Mouse (Mus musculus) retina, postnatal 7 days (tissue): ENCODE data around the gene Usp50.

ENCODE experiments used
- DNase-seq: peaks from one replicate; pipeline ENCODE4 v3.0.0-alpha.2; 2012; ENCODE audit warnings: low read depth, low spot score

The Usp50 gene

DNA sequence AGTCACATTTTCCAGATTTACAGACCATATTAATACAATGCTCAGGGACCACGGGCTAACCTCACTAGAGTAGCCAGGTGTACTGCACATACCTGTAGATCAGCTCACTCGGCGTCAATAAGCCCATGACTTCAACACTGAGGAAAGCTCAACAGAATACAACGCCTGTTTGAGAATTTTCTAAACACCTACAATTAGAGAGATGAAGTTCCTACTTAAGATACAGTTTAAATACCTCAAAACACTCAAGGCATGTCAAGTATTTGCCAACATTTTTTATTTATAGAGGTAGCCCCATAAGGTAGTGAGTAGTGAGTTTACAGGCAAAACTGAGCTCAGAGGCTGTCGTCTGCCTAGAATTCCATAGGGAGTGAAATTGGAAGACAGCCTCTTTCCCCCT, 39.9 kb downstream of the Usp50 start:
- no peak for DNase-seq

DNA sequence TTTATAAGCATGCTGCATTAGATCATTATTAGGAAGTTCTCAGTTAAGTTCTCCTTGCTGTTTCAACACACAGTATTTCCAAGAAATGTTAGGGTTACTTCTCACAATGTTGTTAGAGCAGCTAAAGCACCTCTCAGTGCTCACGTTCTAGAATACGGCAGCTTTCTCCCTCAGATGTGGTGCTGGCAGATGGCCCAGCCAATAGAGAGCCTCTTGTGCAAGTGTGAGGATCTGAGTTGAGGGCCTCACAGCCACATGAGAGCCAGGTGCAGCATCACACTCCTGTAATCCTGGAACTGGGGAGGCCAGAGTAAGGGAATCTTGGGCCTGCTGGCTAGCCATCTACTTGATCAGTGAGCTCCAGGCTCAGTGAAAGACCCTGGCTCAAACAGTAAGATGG, 43.0 kb downstream of the Usp50 start:
- DNase-seq: no peak

- no peak for DNase-seq
These were observed 47.8 kb downstream of the Usp50 start for GRCm38 (mm10) chr2:126735339-126736073.

- DNase-seq: no peak
These were observed 52.8 kb downstream of the Usp50 start for GRCm38 (mm10) chr2:126730502-126730901.

- no peak for DNase-seq
These were observed 54.1 kb downstream of the Usp50 start for GRCm38 (mm10) chr2:126729207-126729606.

DNA sequence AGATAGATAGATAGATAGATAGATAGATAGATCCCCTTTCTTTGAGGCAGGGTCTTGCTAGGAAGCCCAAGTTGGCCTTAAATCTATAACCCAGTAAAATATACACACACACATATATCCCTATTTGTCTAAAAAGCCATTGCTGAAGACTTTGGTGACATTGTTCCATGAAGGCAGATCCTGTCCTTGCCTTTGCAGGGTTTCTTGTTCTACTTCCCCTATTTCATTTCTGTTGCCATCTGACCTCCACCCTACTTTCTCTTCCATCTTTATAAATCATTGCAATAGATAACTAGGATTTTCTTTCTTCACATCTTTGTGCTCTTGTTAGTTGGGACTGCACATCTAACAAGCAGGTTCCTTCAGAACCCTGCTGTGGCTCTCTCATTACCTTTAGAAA, 70.3 kb downstream of the Usp50 start:
- DNase-seq: no peak

DNA sequence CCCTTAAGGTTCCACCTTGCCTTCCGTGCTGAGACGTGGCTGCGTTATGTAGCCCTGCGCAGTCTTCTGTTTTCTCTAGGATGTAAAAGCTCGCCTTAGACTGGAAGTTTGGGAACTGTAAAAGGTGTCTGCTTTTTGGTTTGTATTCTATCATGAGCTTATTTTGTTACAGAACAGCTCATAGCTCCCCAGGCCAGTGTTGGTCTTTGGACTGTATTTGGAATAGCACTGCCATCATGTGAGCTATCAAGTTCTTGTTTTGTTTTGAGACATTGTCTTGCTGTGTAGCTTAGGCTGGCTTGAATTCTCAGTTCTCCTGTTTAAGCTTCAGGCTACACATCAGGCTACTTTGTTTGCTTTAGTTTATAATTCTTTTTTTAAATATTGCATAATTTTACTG, 70.7 kb downstream of the Usp50 start:
- no peak for DNase-seq

- no peak for DNase-seq
These were observed 74.9 kb downstream of the Usp50 start for GRCm38 (mm10) chr2:126708361-126708760.

DNA sequence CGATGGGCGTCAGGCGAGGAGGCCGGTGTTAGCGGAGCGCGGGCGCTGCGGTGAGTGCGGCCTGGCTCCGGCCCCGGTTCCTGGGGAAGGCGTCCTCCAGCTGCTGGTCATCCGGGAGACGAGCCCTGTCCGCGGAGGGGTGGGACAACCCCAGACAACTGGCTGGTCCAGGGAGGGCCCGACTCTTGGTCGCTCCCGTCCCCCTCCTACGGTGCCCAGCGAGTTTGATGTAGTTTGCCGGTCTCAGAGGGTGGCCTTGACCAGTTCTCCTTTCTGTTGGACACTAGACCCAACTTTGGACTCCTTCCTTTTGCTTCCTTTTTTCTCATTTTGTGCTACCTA, 75.9 kb downstream of the Usp50 start:
- DNase-seq: no peak

GRCm38 (mm10) chr2:126706759-126707437, 76.4 kb downstream of the Usp50 start, which contains the start of gene Usp8:
Usp8 (plus strand) TSS chr2:126707328.
- peak; percentile 99 for DNase-seq

DNA sequence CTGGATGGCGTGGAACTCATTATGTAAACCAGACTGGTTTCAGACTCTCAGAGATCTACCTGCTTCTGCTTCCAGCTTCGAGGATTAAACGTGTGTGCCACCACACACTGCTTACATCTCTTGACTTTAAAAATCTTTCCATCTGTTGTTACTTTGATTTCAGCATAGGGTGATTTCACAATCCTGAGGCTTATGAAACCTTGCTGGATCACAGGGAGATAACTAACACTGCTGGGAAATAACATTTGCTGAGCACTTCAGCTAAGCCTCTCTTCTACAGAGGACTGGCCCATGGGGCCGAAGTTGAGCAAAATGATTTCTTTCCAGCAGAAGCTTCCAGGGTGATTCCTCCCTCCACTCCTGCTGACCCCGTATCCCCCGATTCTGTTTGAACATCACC, 88.0 kb downstream of the Usp50 start:
- DNase-seq: no peak

DNA sequence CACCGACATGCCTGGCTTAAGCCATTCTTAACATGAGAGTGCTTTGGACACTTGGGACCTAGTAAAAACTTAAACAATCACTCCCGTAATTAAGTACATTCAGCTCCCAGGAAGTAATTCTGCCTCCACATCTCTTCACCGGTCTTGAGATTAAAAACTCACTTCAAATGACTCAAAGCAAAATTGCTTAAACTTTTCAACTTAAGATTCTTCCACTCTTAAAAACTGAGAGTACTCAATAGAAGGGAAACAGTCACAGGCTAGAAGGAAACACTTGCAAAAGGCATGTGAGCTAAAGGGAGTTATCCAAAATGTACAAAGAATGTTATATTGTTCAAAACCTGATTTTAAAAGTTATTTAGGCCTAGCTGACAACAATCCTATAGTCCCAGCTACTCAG, 92.0 kb downstream of the Usp50 start:
- no peak for DNase-seq

GRCm38 (mm10) chr2:126682937-126683336, 100.3 kb downstream of the Usp50 start:
- no peak for DNase-seq

GRCm38 (mm10) chr2:126682333-126682732, 100.9 kb downstream of the Usp50 start:
- no peak for DNase-seq

DNA sequence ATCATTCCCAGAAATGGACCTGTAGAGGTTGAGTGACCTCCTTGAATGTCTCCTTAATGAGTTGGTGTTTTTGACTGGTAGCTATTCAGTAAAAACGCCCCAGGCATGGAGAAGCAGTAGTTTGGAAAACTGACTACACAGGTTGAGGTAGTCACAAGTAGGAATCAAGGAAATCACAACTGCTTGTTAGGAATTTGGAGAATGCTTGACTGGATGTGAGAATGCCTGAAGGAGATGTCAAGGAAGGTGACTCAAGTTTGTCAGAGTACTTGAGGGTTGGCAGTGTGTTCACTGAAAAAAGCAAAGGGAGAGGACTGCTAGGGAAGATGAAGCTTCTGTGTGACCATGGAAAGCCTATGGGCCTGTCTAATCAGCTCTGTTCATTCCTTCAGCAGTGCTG, 105.9 kb downstream of the Usp50 start:
- DNase-seq: no peak

- peak; percentile 3 for DNase-seq
These were observed 107.2 kb downstream of the Usp50 start, which contains the start of gene Gabpb1 for GRCm38 (mm10) chr2:126676122-126676515. Gabpb1 (minus strand) TSS chr2:126676337.

DNA sequence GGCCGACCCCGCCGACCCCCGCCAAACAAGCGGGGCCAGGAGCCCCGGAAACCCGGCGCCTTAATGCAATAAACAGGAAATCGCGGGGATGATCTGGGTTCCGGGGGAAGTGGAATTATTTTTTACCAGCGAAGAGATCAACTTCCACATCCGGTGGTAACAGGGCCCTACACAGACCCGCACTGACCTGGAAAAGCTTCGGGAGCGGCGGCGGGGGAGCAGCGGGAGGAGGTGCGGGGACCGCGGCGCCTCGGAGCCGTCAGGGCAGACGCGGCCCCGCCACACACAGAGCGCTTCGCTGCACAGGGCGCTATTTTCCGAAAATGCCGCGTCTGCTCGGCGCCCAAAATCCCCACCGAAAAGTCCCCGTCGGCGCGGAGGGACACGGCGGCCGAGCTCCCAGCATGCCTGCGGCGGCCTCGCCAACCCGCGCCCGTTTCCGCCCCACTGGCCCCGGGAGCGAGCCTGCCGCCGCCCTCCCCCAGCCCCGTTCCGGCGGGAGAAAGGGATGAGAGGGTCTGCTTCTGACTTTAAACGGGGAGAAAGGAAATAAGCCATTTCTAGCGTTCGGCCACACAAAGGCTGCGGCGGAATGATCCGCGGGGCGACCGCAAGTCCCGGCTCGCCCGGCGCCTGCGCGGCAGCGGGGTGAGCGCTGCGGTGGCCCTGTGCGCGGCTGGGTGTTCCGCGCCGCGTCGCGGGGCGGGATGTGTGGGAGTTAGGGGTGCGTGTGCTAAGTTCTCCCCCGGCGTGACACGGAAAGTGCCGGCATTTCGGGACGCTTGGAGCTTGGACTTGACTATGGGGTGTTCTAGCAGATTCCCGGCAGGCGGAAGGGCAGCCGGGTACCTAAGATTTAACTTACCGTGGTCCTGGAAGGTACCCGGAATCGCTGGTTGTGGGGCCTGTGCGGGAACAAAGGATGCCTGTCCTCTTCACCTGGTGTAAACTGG, 107.8 kb downstream of the Usp50 start:
- DNase-seq: peak; percentile 82

- peak; percentile 21 for DNase-seq
These were observed 108.7 kb downstream of the Usp50 start for GRCm38 (mm10) chr2:126674441-126675168.

- no peak for DNase-seq
These were observed 109.7 kb downstream of the Usp50 start for GRCm38 (mm10) chr2:126673317-126674242.

- no peak for DNase-seq
These were observed 114.5 kb downstream of the Usp50 start for GRCm38 (mm10) chr2:126668621-126669252.
